Mouse (Mus musculus) kidney, embryonic 16.5 days (tissue): ENCODE data around the gene Kdm5b. TPM values are rescaled to one million over a fixed set of nuclear protein-coding genes. Genes with fewer than 3 reads are reported as not detected.

Experiments used
- ATAC-seq: fragments of 200-750 bp; cut with Nextera tagmentation; 2 replicates; pipeline ENCODE4 v1.8.0; 2017; ENCODE audit warnings: moderate TSS enrichment; ENCODE audit not compliant: low FRiP score, low TSS enrichment
- H3K27ac ChIP-seq: fragments of 300-500 bp; sonication (generic); 2 replicates; pipeline ENCODE4 v1.5.1; 2014; ENCODE audit warnings: low read length
- H3K27me3 ChIP-seq: fragments of 300-500 bp; sonication (generic); 2 replicates; pipeline ENCODE4 v1.6.1; 2014; ENCODE audit warnings: low read length, control low read depth, mixed read lengths; ENCODE audit not compliant: insufficient read depth
- H3K36me3 ChIP-seq: fragments of 300-500 bp; sonication (generic); 2 replicates; pipeline ENCODE4 v1.6.1; 2014; ENCODE audit warnings: low read length, control low read depth, mixed read lengths; ENCODE audit not compliant: insufficient read depth
- H3K4me1 ChIP-seq: fragments of 300-500 bp; sonication (generic); 2 replicates; pipeline ENCODE4 v1.6.1; 2014; ENCODE audit warnings: low read length, control low read depth, mixed read lengths; ENCODE audit not compliant: insufficient read depth
- H3K4me2 ChIP-seq: fragments of 300-500 bp; sonication (generic); replicated peaks from 2 replicates; pipeline ENCODE4 v1.6.1; 2014; ENCODE audit warnings: low read depth, low read length
- H3K4me3 ChIP-seq: fragments of 300-500 bp; sonication (generic); 2 replicates; pipeline ENCODE4 v1.5.1; 2014; ENCODE audit warnings: mild to moderate bottlenecking, low read length
- H3K9ac ChIP-seq: fragments of 300-500 bp; sonication (generic); replicated peaks from 2 replicates; pipeline ENCODE4 v1.6.1; 2014; ENCODE audit warnings: low read length
- H3K9me3 ChIP-seq: fragments of 300-500 bp; sonication (generic); 2 replicates; pipeline ENCODE4 v1.6.1; 2016; ENCODE audit warnings: low read length, control low read depth
- WGBS: fragments of 180-500 bp; shearing (Covaris S2); extraction: QIAGEN DNeasy Blood & Tissue Kit; methylation state at CpG from one replicate; pipeline ENCODE4 v1.1.7; 2014; 5-methylcytosine and 5-hydroxymethylcytosine counted together
- polyA plus RNA-seq: library from polyadenylated mRNA; unstranded; fragments of >200 nt; fragmentation: Nextera tagmentation; extraction: Ambion mirVana; gene quantifications from 2 replicates; pipeline ENCODE4 v1.2.1, GENCODE M21; 2015

Gene Kdm5b
- polyA plus RNA-seq, 1 experiment from 2014 or later = 47.4 TPM

- no peak overlapping the region for H3K27ac ChIP-seq
- H3K27me3 ChIP-seq = no peaks in the 10 kb centered on the region; the same call in 1 of the 2 replicates
- H3K4me1 ChIP-seq = 0 out of 2 replicates have a peak, but pooled peaks cover 8% of the 10 kb centered on the region
- no peak overlapping the region for H3K9ac ChIP-seq
- ATAC-seq = no peak
- H3K4me3 ChIP-seq = no peak overlapping the region
- 78% methylated on average over 4 of the region's 4 CpGs for WGBS
- H3K9me3 ChIP-seq = no peaks in the 10 kb centered on the region
- H3K4me2 ChIP-seq = no peak overlapping the region
- H3K36me3 ChIP-seq = no peaks in the 10 kb centered on the region
Measured at GRCm38 (mm10) chr1:134679445-134679844, 119.5 kb downstream of the Kdm5b start.

- Histone ChIP-seq H3K4me2 (no peak overlapping the region), H3K9me3 (no peaks in the 10 kb centered on the region), H3K4me1 (0 out of 2 replicates have a peak, but pooled peaks cover 8% of the 10 kb centered on the region), H3K9ac (no peak overlapping the region), H3K27me3 (no peaks in the 10 kb centered on the region; the same call in 1 of the 2 replicates), H3K4me3 (no peak overlapping the region), H3K36me3 (no peaks in the 10 kb centered on the region), H3K27ac (no peak overlapping the region)
- ATAC-seq = no peak
- WGBS = 20% methylated on average over 6 of the region's 6 CpGs
Measured at GRCm38 (mm10) chr1:134680617-134681016, 120.6 kb downstream of the Kdm5b start.

DNA sequence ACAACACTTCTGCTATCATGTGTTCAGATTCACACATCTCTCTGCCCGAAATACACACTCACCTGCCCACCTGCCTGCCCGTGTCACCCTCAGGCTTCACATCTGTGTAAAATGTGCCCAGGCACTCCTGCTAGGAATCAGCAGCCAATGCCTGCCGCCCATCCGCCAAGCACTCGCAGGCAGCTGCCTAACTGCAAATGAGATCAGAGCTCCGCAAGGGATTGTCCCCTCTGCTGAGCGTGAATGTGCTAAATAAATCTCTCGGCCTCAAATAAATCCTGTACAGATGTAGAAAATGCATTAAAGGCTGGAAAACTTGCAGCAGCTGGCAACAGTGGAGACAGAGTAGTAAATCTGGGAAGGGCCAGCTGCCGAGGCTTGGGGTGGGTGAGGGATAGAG is 122.5 kb downstream of the Kdm5b start:
- no peak overlapping the region for H3K9ac ChIP-seq
- H3K4me2 ChIP-seq = no peak overlapping the region
- ATAC-seq = no peak
- H3K9me3 ChIP-seq = no peaks in the 10 kb centered on the region
- no peaks in the 10 kb centered on the region for H3K27me3 ChIP-seq
- WGBS = 35% methylated on average over 9 of the region's 9 CpGs
- no peak overlapping the region for H3K27ac ChIP-seq
- no peaks in the 10 kb centered on the region for H3K36me3 ChIP-seq
- 0 out of 2 replicates have a peak, but pooled peaks cover 8% of the 10 kb centered on the region for H3K4me1 ChIP-seq
- H3K4me3 ChIP-seq = no peak overlapping the region

Other genes with a start within 250 kb of the Kdm5b start
- gene Ppfia4, start 227.2 kb upstream of the Kdm5b start, polyA plus RNA-seq = 3.6 and 3.9 TPM in 2 replicates
- gene Tmem183a, start 198.2 kb upstream of the Kdm5b start, polyA plus RNA-seq = 79.0 and 88.8 TPM in 2 replicates
- not detected in 2 replicates for gene 4933406M09Rik, start 174.2 kb upstream of the Kdm5b start, polyA plus RNA-seq
- 42.7 and 44.1 TPM in 2 replicates for gene Cyb5r1, start 154.6 kb upstream of the Kdm5b start, polyA plus RNA-seq
- gene Adipor1, start 144.8 kb upstream of the Kdm5b start, polyA plus RNA-seq = 98.2 and 101 TPM in 2 replicates
- gene Klhl12, start 104.6 kb upstream of the Kdm5b start, polyA plus RNA-seq = 32.4 and 35.4 TPM in 2 replicates
- gene Rabif, start 65.5 kb upstream of the Kdm5b start, polyA plus RNA-seq = 46.9 and 47.0 TPM in 2 replicates
- not detected in 2 replicates for gene Mgat4e, start 10.5 kb upstream of the Kdm5b start, polyA plus RNA-seq
- gene Syt2, start 86.5 kb downstream of the Kdm5b start, polyA plus RNA-seq = 1.3 and 1.6 TPM in 2 replicates